Mouse (Mus musculus) ovary, adult 10 weeks (tissue): Measurements from ENCODE around the gene Heatr4. TPM values are rescaled to one million over a fixed set of nuclear protein-coding genes. Genes with fewer than 3 reads are reported as not detected.

ENCODE experiments used
- polyA plus RNA-seq: library from polyadenylated mRNA; stranded (reverse); fragments of 350-450 nt; fragmentation: Illumina TruSeq; extraction: RNeasy Lipid Tissue Mini Kit (QIAGEN cat#74804); gene quantifications from one replicate; pipeline ENCODE4 v1.2.3, GENCODE M21; 2014

Heatr4 gene
- polyA plus RNA-seq, result not detected

DNA sequence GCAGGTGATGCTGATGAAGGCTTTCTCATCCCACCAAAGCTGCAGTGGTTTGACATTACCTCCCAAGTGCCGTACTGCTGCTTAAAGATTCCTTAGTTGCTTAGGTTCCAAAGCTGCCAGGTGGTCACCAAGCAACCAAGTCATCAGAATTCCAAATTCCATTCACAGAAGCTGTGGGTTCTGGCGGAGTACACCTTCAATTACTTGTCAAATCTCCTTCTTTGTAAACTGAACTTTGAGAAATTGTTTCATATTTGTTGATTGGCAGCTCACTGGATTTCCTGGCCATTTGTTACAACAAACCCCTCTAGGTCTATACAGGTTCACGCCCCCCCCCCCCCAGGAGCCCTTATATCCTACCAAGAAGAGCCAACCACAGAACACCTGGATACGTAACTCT lies at the start of gene Heatr4:
Gene Heatr4, minus strand, starts transcription at position 101 of the 400 bp plus-strand sequence.

DNA sequence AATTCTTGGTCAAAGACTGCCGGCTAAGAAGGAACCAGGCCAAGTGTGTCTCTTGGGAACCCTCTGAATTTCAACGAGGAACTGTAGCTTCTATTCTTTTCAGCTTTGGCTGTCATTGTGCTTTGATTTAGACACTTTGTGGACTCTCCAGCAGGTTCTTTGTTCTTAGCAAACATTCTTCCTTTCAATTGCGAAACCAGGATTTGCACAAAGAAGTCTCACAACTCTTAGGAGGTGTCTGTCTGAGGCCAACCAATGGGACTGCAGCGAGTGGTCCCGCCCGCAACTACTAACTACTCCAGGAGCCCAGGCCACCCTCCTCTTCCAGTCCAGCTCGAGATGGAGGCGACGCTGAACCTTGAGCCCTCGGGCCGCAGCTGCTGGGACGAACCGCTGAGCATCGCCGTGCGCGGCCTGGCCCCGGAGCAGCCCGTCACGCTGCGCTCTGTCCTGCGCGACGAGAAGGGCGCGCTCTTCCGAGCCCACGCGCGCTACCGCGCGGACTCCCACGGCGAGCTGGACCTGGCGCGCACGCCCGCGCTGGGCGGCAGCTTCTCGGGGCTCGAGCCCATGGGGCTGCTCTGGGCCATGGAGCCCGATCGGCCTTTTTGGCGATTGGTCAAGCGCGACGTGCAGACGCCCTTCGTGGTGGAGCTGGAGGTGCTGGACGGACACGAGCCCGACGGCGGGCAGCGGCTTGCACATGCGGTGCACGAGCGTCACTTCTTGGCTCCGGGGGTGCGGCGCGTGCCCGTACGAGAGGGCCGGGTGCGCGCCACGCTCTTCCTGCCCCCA lies 24.7 kb upstream of the Heatr4 start, which contains the start of gene Acot1:
Gene Acot1, plus strand, starts transcription at position 320 of the 795 bp plus-strand sequence.

DNA sequence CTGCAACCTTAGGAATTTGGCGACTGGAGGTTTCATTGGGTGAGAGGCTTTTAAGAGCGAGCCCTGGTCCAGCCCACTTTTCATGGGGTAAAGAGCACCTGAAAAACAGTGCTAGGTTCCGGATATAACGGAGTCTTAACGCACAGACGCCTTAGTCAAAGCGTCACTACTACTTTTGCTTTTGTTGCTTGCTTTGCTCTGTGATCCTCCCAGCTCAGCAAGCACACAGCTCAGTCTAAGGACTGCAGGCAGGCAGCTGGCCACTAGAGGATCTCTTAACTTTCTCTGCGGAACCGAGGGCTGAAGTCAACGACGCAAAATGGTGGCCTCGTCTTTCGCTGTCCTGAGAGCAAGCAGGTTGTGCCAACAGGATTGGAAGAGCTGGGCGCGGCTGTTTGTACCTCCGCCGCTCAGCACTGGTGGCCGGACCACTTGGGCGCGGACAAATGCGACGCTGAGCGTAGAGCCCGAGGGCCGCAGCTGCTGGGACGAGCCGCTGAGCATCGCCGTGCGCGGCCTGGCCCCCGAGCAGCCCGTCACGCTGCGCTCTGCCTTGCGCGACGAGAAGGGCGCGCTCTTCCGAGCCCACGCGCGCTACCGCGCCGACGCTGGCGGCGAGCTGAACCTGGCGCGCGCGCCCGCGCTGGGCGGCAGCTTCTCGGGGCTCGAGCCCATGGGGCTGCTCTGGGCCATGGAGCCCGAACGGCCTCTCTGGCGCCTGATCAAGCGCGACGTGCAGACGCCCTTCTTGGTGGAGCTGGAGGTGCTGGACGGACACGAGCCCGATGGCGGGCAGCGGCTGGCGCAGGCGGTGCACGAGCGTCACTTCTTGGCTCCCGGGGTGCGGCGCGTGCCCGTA lies 3.2 kb upstream of the Heatr4 start, which contains the start of gene Acot2:
Gene Acot2, plus strand, starts transcription at position 279 of the 859 bp plus-strand sequence.

DNA sequence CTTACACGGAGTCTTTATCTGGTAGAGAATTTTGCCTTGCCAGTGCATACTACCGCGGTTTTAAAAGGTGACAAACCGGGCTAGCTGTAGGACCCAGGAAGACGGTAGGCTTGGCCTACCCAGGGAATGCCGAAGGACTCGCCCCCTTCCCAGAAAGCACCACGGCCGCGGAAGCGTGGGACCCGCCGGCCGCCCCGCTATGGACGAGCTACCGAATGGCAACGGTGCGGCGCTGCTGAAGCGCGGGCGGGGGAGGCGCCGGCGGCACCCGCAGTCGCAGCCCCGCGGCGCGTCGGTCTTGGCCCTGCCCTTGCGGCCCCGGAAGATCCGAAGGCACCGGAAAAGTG lies 34.2 kb downstream of the Heatr4 start, which contains the start of gene Riox1:
Gene Riox1, plus strand, starts transcription at position 116 of the 347 bp plus-strand sequence.

DNA sequence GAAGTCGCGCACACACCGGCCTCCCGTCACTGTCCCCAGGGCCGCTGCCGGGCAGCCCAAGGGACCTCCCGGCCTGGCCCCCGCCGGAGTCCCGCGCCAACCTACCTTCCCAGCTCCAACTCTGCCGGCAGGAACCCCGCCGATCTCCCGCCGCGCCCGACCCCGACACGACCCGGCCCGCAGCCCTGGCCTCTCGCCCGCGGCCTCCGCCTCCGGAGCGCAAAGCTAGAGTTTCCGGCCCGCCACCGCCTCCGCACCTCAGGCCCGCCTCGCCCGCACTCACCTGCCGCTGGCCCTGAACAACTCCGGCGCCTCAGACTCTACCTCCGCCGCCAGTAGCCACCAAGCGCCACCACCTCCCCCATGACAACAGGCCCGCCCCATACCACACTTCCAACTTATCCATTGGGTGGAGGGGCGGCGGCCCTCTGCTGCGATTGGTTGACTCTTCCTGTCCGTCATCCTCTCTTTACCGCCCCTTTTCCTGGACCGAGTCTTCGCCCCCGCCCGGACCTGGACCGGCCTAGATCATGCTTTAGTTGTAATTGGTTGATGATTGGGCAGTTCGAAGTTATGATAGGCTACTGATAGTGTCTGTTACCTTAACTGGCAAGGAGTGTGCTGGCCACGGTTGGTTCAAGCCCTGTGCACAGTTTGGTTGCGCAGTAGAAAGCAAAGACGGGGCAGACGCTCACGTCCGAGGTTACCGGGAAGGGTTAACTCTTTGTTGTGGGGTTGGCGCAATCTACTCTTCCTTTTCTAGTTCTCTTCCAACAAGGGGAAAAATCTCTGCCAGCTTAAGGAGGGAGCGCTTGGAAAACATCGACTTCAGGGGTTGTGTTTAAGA lies 62.9 kb downstream of the Heatr4 start, which contains the start of gene Numb:
Gene Numb, minus strand, starts transcription at position 400 of the 847 bp plus-strand sequence.

Other genes with a start within 250 kb of the Heatr4 start
- 0.40 TPM for gene Papln, start 221.2 kb downstream of the Heatr4 start, polyA plus RNA-seq
- gene Numb, start 62.9 kb downstream of the Heatr4 start, polyA plus RNA-seq, result 20.8 TPM
- gene Riox1, start 34.2 kb downstream of the Heatr4 start, polyA plus RNA-seq, result 2.6 TPM
- 5.5 TPM for gene Acot2, start 3.0 kb upstream of the Heatr4 start, polyA plus RNA-seq
- 55.7 TPM for gene Acot1, start 24.6 kb upstream of the Heatr4 start, polyA plus RNA-seq
- 0.34 TPM for gene Acot4, start 53.5 kb upstream of the Heatr4 start, polyA plus RNA-seq
- not detected for gene Gm49366, start 54.1 kb upstream of the Heatr4 start, polyA plus RNA-seq
- gene Acot3, start 67.3 kb upstream of the Heatr4 start, polyA plus RNA-seq, result 0.88 TPM
- gene Acot5, start 84.5 kb upstream of the Heatr4 start, polyA plus RNA-seq, result not detected
- gene Acot6, start 115.8 kb upstream of the Heatr4 start, polyA plus RNA-seq, result 21.9 TPM
- gene Dnal1, start 129.5 kb upstream of the Heatr4 start, polyA plus RNA-seq, result 53.8 TPM
- 0.31 TPM for gene Pnma1, start 163.6 kb upstream of the Heatr4 start, polyA plus RNA-seq
- 11.2 TPM for gene Elmsan1, start 234.0 kb upstream of the Heatr4 start, polyA plus RNA-seq